ENCODE assay signal across 39 mouse cellular contexts in the genomic region with DNA sequence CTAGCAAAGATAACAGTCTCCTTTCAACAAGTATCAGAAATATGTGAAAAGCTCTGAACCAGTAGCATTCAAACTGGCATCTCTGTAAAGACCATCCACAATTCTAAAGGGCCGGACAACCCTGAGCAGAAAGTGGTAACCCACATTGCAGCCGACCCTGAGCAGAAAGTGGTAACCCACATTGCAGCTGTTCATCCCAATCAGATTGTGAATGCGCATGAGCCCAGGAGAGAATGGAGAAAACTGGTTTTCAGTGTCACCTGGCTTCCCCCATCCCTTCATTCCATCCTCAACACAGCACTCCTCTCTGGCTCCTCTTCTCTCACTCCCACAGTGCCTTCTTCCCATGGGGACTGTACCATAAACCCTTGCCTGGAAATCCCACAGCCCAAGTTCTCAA. TPM values are rescaled to one million over a fixed set of nuclear protein-coding genes. Genes with fewer than 3 reads are reported as not detected.
"Had no signal": no experiment of that assay in that cellular context is flagged by ENCODE, and none has a peak within 500 bp of the region (broad histone marks: within the 10 kb centered on the region; RNA-seq: fewer than 3 reads in every experiment).

No protein-coding gene starts in this region.

- DNase-seq: cerebellum, adult 8-10 months; cerebellum, adult 9-10 months; cerebellum, adult 9-11 months; cerebellum, postnatal 10 days; cerebellum, postnatal 14 days; cerebellum, postnatal 25 days; cerebellum, postnatal 36 days; embryo, embryonic 11 days; forebrain, postnatal 0 days; gastrocnemius, adult 2 months; gastrocnemius, postnatal 10 days; gastrocnemius, postnatal 14 days; gastrocnemius, postnatal 25 days; gastrocnemius, postnatal 36 days; heart, adult 11 months; heart, adult 18-20 months; heart, adult 2 months had no signal

- H3K4me3 ChIP-seq: embryonic facial prominence, embryonic 10.5 days; embryonic facial prominence, embryonic 12.5 days; embryonic facial prominence, embryonic 13.5 days; embryonic facial prominence, embryonic 15.5 days; erythroblast, embryonic 14.5 days; forebrain, embryonic 10.5 days; forebrain, embryonic 12.5 days; forebrain, embryonic 13.5 days; forebrain, embryonic 15.5 days; gastrocnemius, adult 2 months; heart, adult 2 months had no signal

- H3K36me3 ChIP-seq: embryonic facial prominence, embryonic 10.5 days; embryonic facial prominence, embryonic 12.5 days; embryonic facial prominence, embryonic 13.5 days; embryonic facial prominence, embryonic 15.5 days; forebrain, embryonic 10.5 days; forebrain, embryonic 12.5 days; forebrain, embryonic 15.5 days had no signal

- H3K4me2 ChIP-seq: embryonic facial prominence, embryonic 12.5 days; embryonic facial prominence, embryonic 13.5 days; embryonic facial prominence, embryonic 15.5 days; forebrain, embryonic 12.5 days; forebrain, embryonic 13.5 days; forebrain, embryonic 15.5 days had no signal

- H3K27me3 ChIP-seq: embryonic facial prominence, embryonic 12.5 days; embryonic facial prominence, embryonic 13.5 days; embryonic facial prominence, embryonic 15.5 days; forebrain, embryonic 12.5 days; forebrain, embryonic 13.5 days; forebrain, embryonic 15.5 days had no signal

RNA-seq across cellular contexts. Expression of a gene that starts 9.0 kb away (rescaled TPM):
- total RNA-seq: common myeloid progenitor, adult 5-6 weeks; forebrain, postnatal 0 days; gastrocnemius, adult 18-20 months; gastrocnemius, adult 2 months; gastrocnemius, adult 8-10 months; gastrocnemius, postnatal 10 days; gastrocnemius, postnatal 14 days; gastrocnemius, postnatal 25 days; gastrocnemius, postnatal 36 days; gastrocnemius, postnatal 4 days; granulocyte monocyte progenitor cell, adult 5-6 weeks; heart, adult 18-20 months; heart, adult 2 months; heart, adult 8-10 months had no signal
- polyA plus RNA-seq: cortical plate, adult 2 months; embryonic facial prominence, embryonic 10.5 days; embryonic facial prominence, embryonic 11.5 days; embryonic facial prominence, embryonic 13.5 days; embryonic facial prominence, embryonic 14.5 days; embryonic facial prominence, embryonic 15.5 days; erythroblast, embryonic 14.5 days; forebrain, embryonic 11.5 days; forebrain, embryonic 12.5 days; forebrain, embryonic 13.5 days; forebrain, embryonic 14.5 days; forebrain, embryonic 15.5 days; forebrain, embryonic 16.5 days; forebrain, postnatal 0 days; frontal cortex, adult 2 months; heart, adult 2 months had no signal

RNA-seq across cellular contexts. Expression of a gene that starts 18.5 kb away (rescaled TPM):
- total RNA-seq: common myeloid progenitor, adult 5-6 weeks; forebrain, postnatal 0 days; gastrocnemius, adult 18-20 months; gastrocnemius, adult 2 months; gastrocnemius, adult 8-10 months; gastrocnemius, postnatal 14 days; gastrocnemius, postnatal 25 days; gastrocnemius, postnatal 36 days; granulocyte monocyte progenitor cell, adult 5-6 weeks; heart, adult 18-20 months; heart, adult 2 months; heart, adult 8-10 months had no signal
- polyA plus RNA-seq: cortical plate, adult 2 months; embryonic facial prominence, embryonic 10.5 days; embryonic facial prominence, embryonic 11.5 days; embryonic facial prominence, embryonic 12.5 days; embryonic facial prominence, embryonic 14.5 days; erythroblast, embryonic 14.5 days; forebrain, embryonic 10.5 days; forebrain, embryonic 11.5 days; forebrain, embryonic 12.5 days; forebrain, embryonic 13.5 days; forebrain, embryonic 14.5 days; forebrain, embryonic 15.5 days; forebrain, embryonic 16.5 days; forebrain, postnatal 0 days; heart, adult 2 months had no signal

RNA-seq across cellular contexts. Expression of a gene that starts 32.6 kb away (rescaled TPM):
- total RNA-seq: common myeloid progenitor, adult 5-6 weeks; granulocyte monocyte progenitor cell, adult 5-6 weeks had no signal
- polyA plus RNA-seq: embryonic facial prominence, embryonic 10.5 days; embryonic facial prominence, embryonic 11.5 days; embryonic facial prominence, embryonic 13.5 days; forebrain, embryonic 10.5 days; forebrain, embryonic 11.5 days; forebrain, embryonic 12.5 days; forebrain, embryonic 14.5 days; forebrain, embryonic 15.5 days had no signal

RNA-seq across cellular contexts. Expression of a gene that starts 46.4 kb away (rescaled TPM):
- total RNA-seq: common myeloid progenitor, adult 5-6 weeks; forebrain, postnatal 0 days; gastrocnemius, adult 2 months; gastrocnemius, adult 8-10 months; gastrocnemius, postnatal 14 days; gastrocnemius, postnatal 25 days; gastrocnemius, postnatal 36 days; gastrocnemius, postnatal 4 days; granulocyte monocyte progenitor cell, adult 5-6 weeks; heart, adult 2 months; heart, adult 8-10 months had no signal
- polyA plus RNA-seq: cortical plate, adult 2 months; embryonic facial prominence, embryonic 10.5 days; embryonic facial prominence, embryonic 11.5 days; embryonic facial prominence, embryonic 12.5 days; erythroblast, embryonic 14.5 days; forebrain, embryonic 10.5 days; forebrain, embryonic 11.5 days; forebrain, embryonic 12.5 days; forebrain, embryonic 13.5 days; forebrain, embryonic 14.5 days; forebrain, embryonic 15.5 days; forebrain, embryonic 16.5 days; forebrain, postnatal 0 days; frontal cortex, adult 2 months; heart, adult 2 months had no signal
